Mouse (Mus musculus) spleen, adult 2 months (tissue): Measurements from ENCODE around the gene Hint2.

Source experiments
- CTCF ChIP-seq: fragments of 200-500 bp; IDR thresholded peaks from 2 replicates; pipeline ENCODE4 v1.5.1; 2011; ENCODE audit warnings: mild to moderate bottlenecking, inconsistent platforms; ENCODE audit not compliant: insufficient read depth, insufficient read length, insufficient replicate concordance; ENCODE audit errors: extremely low read depth
- POLR2A ChIP-seq: fragments of 200-500 bp; IDR thresholded peaks from 2 replicates; pipeline ENCODE4 v1.6.1; 2011; ENCODE audit warnings: low read depth, low read length, inconsistent platforms

- TF ChIP-seq CTCF (no peak), POLR2A (no peak)
Measured at GRCm38 (mm10) chr4:43613060-43613730, 43.1 kb downstream of the Hint2 start.
